Mouse (Mus musculus) adrenal gland, postnatal 36 days (tissue): ENCODE data around the gene Casr. TPM values are rescaled to one million over a fixed set of nuclear protein-coding genes. Genes with fewer than 3 reads are reported as not detected.

Source experiments
- DNase-seq, 2 experiments: peaks; one replicate each; pipeline ENCODE4 v3.0.0; 2021; ENCODE audit warnings: mixed read lengths in 1 of 2
- total RNA-seq, 2 experiments: library from RNA; stranded (reverse); gene quantifications; 2 replicates each; pipeline ENCODE4 v1.2.3; 2021

Casr gene
- total RNA-seq, 2 experiments from 2014 or later = not detected

DNA sequence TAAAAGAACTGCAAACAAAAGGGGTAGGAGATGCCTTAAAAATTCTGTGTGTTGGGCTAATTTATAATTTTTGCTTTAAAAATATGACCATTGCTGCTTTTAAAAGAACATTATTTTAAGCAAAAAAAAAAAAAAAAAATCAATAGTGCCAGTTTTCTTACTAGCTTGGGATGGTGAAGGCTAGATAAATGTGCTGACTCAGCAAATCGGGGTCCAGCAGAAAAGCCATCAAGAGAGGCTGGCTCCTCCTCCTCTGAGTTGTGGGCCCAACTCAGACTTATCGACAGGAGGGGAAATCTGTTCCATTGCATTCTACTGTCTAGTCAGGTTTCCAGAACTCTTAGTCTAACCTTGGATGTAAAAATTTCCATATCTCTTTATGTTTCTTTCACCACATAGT is 45.6 kb downstream of the Casr start:
- DNase-seq = no peak

DNA sequence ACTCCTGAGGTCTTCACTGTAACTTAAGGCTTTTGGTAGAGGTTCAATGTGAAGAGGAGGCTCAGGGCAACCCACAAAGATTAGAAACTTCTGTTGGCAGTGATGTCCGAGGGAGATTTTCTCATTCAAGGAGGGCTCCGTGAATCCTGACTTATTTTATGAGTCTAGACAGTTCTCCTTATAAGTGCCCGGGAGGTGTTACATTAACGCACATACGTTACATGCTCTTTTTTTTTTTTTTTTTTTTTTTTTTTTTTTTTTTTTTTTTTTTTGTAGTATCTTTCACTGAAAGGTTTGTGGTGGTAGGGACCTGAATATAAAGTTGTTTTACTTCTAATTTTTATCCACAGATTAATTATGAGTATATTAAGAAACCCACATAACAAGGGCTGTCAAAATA is 54.6 kb downstream of the Casr start:
- no peak for DNase-seq

DNA sequence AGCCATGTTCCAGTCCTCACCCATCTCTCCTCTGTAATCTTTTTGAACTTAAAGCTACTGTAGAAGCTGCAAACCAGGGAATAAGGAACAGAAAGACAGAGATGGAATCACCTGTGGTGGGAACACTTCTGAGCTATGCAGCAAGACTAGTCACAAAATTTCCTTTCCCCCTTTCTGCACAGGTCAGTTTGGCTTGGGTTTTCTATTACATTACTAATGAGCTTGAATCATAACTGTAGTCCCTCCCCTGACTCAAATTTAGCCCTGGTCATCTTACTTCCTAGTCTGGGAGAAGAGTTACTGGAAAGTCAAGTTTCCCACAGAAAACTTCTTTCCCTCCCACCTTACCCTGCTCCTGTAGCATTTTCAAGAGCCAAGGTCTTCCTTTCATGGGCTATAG is 55.1 kb downstream of the Casr start:
- no peak for DNase-seq

DNA sequence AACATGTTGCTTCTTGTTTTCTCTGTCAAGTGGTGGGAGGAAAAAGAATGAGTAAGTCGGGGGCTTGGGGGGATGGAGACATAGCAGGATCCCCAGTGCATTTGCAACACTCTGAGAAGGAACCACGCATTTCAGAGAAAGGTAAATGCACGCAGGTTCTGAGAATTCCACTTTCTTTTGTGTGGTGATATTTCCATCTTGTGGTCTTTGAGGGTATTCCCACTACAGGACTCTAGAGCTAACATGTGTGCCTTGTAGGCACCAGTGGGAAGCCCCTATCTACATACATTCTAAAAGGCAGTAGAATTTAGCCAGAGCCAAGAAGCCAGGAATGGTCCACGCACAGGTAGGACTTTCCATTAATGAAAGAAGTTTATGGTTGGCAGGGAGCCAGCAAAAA is 56.0 kb downstream of the Casr start:
- no peak for DNase-seq

DNA sequence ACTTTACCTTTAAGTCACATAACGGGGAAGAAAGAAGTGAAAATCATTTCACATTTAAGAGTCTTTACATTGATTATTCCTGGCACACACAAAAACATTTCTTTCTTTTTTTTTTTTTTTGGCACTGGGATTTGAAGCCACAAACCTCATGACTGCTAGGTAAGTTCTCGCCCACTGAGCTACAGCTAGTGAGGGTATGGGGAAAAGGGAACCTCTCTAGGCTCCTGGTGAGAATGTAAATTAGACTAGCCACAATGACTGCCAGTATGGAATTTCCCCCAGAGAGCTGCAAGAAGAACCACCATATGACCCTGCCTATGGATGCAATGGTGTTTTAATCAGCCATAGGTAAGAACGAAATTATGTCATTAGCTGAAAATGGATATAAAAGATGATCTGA is 56.8 kb downstream of the Casr start:
- no peak for DNase-seq

DNA sequence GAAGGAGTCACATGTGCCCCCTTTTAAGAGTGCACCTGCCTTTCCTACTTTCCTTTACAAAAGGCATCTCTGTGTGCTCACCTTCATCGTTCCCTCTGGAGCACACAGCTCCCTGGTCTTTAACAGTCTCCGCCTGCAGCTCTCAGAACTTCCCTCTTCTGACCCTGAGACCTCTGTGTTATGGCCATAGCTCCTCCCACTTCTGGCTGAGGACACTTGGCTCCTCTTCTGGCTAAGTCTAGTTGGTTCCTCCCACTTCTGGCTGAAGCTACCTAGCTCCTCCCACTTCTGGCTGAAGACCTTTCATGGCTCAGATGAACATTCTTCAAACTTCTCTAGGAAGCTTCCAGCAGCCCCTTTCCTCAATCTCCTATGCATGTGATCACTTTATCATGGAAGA is 59.7 kb downstream of the Casr start:
- DNase-seq = no peak

DNA sequence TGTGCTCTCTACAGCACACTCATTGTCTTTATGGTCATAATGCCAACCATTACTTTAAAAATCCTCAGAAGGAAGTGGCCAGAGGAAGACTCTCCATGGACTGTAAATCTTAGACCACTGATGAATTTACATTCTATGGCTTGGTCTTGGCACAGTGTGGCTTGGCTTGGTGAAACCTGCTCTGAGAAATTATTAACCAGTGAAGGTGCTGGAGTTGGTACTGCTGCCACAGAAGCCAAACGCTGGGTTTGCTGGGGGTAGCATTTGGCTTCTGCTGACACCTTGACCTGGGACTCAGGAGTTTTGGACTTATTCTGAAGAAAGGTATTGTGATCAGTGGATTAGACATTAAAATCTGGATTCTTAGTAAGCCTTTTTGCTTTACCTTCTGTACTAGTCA is 69.5 kb downstream of the Casr start:
- no peak for DNase-seq

DNA sequence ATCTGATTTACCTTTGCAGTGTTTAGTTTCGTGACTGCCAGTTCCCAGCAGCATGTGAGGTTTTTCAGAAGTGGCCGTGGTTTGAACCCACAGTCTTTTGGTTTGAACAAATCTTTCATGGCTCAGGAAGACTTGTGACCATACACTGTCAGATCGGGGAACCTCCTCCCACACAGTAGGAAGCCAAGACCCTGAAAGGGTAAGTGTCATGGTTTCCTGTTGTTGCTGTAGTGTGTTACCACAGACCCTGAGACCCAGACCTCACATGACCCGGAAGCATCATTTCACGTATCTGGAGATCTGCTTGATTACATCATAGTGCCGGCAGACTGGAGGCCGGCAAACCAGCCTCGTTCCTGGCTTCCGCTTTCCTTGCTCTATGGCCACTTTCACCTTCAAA is 85.1 kb downstream of the Casr start:
- no peak for DNase-seq

DNA sequence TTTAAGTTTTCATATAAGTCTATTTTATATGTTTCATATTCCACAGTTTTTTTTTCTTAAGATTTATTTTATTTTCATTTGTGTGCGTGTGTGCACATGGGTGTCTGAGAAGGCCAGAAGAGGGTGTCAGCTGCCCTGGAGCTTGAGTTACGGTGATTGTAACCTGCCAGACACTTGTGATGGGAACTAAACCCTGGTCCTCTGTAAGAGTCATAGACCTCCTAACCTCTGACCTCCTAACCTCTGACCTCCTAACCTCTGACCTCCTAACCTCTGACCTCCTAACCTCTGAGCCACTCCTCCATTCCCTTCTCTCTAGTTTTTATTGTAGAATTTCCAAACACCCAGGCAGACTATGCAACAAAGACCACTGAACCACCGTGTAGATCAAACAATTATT is 86.4 kb downstream of the Casr start:
- DNase-seq = no peak

DNA sequence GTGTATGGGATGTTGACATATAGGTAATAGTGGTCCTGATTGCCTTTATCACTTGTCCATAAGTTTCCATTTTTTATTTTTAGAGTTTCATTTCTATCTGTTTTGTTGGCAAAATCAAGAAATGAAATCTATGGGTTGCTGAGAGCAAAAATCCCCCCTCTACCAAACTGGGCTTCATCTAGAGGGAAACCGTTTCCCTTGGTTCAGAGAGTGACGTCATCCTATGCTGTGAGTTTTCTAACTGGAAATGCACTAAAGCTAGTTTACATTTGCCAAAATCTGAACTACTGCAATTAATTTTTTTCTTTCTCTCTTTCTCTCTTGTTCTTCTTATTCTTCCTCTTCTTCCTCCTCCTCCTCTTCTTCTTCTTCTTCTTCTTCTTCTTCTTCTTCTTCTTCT is 87.1 kb downstream of the Casr start:
- DNase-seq = no peak

DNA sequence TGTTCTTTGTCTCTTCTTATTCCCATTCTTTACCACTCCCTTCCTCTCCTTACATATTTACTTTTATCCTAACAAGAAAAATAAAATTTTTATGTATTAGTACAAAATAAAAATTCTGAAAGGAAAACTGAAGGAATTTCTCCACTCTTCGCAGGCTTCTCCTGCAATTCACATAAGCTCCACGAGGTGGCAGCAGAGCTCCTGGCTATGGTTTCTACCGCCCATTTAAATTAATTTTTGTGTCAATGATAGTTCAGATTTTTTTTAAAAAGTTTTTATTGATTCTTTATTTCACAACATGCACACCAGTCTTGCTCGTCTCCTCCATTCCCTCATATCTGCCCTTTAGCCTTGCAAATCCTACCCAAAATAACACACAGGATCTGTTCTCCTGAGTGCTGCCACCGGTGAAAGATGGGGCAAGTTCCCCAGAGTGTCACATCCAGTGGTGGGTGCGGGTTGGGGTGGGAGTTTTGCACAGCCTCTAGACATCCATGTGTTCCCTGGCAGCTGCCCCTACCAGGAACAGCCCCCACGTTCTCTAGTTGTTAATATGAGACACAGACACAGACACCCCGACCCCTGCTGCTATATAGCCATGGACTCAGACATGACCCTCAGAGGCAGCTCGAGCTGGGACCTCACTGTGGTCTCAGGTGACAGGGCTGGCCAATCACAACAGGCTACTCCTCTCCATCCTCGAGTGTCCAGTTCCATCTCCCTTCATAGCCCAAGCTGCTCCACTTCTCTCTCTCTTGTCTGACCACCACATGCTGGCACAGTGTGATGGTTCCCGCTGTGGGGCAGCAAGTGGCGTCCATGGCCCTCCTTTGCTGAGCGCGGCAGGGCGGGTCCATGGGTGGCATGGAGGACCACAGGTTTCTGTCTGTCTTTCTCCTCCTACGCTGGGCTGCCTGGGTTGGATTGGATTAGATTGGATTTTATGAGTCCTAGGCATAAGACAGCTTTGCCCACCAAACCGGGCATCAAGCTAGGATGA is 88.4 kb downstream of the Casr start:
- DNase-seq = peak; percentile 46 to 48

DNA sequence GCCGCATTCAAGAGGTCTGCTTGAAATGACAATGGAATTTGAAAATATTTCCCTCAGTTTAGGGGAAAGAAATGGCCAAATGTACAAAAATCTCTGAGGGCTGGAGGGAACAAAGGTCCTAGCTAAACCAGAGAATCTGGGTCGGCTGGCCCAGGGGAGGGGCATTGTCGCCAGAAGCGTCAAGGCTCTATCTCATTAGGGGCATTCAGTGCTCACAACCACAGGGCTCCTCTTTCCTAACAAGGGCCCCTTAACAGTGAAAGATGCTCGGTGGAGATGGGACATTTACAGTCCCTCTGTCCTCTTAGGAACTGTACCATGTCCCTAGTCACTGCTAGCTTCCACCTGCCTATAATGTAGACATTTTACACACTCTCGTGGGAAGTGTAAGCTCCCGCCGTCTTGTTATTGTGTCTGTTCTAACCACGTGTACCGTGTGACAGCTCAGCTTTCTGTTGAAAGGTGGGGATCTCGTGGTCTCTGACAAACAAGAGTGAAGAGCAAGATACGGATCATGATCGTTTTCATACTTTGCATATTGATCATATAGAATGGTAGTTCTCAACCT is 90.8 kb downstream of the Casr start:
- no peak for DNase-seq

DNA sequence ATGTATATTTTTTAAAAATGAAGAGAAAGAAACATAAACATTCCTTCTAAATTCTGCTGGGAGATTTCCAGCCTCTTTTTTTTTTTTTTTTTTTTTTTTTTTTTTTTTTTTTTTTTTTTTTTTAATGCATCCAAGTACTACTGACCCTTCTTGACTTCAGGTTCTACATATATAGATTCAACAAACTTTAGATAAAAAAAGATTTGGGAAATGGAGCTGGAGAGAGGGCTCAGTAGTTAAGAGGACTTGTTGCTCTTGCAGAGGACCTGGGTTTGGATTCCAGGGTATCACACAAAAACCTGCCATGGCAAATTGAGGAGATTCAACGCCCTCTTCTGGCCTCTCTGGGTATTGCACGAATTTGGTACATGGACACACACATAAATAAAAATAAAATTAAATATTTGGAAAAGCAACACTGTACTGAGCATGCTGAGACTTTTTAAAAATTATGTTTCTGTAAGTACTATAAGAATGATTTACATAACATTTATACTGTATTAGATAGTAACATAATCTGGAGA is 91.9 kb downstream of the Casr start:
- peak; percentile 30 to 47 for DNase-seq

DNA sequence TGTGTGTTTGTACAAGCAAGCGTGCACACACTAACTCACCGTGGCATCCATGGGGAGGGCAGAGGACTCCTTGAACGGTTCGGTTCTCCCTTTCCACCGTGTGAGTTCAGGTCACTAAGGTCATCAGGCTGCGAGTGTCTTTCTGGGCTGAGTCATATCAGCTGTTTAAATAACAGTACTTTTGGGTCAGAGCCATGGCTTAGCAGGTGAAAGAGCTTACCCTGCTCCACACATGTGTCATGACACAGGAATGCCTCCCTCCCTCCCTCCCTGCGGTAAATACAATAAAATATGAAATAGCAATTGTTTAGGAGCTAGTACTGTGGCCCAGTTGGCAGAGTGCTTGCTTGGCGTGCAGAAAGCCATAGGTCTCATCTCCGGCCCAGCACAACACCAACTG is 92.6 kb downstream of the Casr start:
- DNase-seq = no peak

DNA sequence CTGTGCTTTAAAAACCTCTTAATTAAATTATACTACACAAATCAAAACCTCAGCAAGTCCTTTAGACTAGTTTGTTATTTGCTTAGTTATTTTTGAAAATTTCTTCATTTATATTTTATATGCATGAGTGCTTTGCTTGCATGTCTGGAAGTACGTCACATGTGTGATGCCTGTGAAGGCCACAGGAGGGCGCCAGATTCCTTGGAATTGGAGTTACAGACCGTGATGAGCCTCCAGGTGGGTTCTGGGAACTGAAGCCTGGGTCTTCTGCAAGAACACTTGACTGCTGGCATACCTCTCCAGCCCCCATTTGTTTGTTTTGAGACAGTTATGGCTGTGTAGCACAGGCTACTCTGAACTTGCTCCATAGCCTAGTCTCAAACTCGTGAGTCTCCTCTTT is 93.1 kb downstream of the Casr start:
- DNase-seq = no peak

DNA sequence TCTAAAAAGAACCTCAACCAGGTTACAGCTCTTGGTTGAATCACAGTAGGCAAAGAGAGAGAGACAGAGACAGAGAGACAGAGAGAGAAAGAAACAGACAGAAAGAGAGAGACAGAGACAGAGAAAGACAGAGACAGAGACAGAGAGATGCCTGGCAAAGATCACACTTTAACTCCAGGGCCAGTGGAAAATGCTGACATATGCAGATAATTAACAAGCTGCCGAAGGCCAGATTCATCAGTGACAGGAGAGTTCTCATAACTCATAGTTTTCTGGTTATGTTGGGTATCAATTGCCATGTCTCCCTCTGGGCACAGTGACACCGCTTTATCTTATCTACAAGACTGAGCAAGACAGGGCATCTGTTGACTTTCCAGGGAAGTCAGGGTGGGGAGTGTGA is 94.0 kb downstream of the Casr start:
- no peak for DNase-seq

DNA sequence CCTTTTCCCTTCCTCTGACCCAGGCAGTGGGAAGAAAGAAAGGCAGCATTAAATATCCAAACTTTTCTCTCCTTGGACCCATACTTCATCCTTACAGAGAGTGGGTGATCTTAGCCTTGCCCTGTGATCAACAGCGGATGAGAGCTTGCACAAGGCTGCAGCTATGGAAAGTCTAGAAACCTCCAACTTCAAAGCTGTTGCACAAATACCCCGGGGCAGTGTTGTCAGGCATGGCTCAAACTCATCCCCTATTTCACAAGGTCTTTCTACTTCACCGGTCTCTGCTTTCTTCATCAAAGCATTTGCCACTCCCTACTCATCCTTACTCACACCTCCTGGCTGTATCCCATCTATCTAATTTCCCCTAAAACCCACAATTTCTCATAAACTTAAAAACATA is 96.5 kb downstream of the Casr start:
- DNase-seq = no peak

DNA sequence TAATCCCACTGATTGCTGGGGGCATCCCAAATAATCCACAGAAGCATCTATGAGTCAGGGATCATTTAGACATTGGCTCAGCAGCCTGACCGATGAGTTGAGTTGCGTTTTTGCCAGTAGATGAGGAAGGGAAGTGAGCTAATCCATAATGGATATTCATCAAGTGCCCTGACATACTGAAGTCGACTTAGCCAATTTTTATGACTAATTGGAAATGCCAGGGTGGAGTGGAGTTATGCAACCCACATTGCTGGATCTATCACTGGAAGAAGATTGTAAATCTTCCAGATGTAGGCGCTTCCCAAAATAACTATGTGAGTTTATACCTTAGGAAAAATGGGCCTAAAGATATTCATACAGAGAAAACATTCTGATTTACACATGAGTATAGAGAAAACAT is 97.9 kb downstream of the Casr start:
- DNase-seq = peak; percentile 41 to 49

DNA sequence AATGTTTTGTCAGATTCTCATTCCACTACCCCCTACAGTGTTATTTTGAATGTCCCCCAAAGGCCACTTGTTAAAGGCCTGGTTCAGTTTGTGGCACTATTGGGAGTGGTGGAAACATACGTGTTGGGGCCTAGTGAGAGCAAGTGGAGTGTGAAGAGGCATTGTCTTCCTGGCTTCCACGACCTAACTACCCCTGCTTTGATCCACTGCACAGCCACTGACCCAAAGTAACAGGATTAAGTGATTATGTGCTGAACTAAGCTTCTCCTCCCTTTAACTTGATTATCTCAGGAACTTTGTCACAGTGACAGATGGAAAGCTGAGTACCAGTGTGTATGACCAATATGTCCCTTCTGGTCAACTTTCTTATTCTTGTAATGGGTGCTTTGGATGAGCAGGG is 101.5 kb downstream of the Casr start:
- DNase-seq = no peak

DNA sequence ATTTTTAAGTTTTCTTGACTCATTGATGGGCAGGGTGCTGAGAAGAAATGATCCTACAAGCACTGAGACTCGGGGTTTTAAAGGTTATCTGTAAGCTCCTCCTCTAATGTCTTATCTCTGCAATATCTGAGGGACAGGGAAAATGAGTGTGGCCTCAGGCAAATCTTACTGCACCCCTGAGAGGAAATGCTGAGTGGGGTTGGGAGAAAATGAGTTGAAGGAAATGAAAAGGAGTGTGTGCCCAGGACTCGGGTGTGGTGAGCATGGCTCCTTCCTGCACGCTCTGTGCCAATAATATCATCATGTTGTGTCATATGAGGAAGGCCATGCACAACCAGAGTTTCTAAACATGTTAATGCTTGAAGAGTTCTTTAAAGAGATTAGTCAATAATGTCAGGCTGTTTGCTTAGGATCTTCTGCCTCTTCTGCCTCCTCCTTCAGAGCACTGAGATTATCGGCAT is 106.6 kb downstream of the Casr start, which contains the start of gene Stfa3:
TSS of gene Stfa3 (minus strand) at position 51 of the 461 bp plus-strand sequence.
- no peak for DNase-seq
